Mouse (Mus musculus) thymus, postnatal 25 days (tissue): ENCODE measurements around the gene Tbce.

Experiments used
- DNase-seq: peaks from one replicate; pipeline ENCODE4 v3.0.0; 2022

Gene Tbce

DNA sequence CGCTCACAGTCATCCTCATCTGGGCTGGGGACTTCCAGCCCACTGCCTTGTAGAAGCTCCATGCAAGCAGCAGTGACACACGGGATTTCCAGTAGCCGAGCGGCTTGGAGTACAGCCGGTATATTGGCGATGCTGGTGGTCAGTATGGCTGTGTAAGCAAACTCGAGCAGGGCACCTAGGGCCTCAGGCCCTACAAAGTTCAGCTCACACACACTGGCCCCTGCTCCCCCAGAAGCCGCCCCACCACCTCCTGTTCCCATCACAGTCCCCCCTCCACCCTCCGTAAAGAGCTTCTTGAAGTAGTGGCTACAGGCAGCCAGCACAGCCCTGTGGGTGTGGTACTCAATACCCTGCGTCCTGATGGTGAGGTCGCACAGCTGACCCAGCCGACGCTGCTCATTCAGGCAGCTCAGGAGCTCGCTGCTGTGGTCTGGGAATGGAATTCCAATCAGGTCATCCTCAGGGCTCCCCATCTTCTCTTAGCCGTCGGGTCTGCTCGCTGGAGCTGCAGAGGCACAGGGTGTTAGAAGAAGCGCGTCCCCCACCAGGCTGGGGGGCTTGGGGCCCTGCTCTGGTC lies 74.0 kb downstream of the Tbce start:
- DNase-seq: no peak

DNA sequence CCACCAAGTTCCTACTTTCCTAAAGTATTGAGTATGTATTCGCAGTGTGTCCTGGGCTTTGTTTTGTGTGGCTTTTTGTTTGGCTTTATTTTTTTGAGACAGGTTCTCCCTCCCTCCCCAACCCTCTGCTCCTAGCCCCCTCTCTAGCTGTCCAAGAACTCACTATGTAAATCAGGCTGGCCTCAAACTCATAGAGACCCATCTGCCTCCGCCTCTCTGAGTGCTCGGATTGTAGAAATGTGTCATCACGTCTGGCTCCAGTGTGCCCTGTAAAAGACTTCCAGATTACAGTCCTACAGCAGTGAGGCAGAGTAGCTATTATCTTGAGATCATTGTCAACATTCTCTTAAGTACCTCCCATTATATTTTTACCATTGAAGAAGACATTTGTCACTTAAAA lies 78.4 kb downstream of the Tbce start:
- DNase-seq: no peak

DNA sequence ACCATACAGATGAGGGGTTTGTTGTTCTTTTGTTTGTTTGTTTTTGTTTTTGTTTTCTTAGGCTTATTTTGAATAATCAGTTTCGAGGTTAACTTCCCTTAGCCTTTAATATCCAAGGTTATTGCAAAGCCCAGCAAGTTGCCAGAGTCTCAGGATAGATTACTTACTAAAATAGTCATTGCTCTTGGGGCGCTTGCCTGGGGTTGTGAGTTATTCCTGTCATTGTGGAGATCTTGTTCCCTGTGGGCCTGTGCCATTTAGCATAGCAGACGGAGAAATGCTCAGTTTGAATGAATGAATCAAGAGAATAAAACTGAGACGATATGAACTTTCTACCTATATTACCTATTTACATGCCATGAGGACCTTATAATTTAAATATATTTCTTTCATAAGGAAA lies 79.2 kb downstream of the Tbce start:
- DNase-seq: no peak

DNA sequence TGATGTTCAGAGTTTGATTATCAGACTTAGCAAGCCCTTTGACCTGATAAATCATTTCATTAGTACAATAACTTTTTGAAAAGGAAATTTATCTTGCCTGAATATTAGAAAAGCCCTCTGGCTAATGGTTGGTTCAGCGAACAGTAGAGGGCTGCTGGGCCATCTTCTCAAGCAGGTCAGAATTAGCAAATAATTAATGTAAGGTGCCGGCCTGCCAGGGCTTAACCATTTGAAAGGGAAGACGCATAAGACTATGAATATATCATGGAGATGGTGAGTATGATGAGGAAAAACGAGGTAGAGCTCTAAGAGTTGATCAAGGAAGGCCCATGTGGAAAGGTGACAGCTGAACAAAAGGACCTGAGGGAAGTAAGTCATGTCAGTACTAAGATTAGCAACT lies 82.8 kb downstream of the Tbce start:
- DNase-seq: no peak

GRCm38 (mm10) chr13:13954931-13955330 lies 84.5 kb downstream of the Tbce start:
- DNase-seq: no peak

DNA sequence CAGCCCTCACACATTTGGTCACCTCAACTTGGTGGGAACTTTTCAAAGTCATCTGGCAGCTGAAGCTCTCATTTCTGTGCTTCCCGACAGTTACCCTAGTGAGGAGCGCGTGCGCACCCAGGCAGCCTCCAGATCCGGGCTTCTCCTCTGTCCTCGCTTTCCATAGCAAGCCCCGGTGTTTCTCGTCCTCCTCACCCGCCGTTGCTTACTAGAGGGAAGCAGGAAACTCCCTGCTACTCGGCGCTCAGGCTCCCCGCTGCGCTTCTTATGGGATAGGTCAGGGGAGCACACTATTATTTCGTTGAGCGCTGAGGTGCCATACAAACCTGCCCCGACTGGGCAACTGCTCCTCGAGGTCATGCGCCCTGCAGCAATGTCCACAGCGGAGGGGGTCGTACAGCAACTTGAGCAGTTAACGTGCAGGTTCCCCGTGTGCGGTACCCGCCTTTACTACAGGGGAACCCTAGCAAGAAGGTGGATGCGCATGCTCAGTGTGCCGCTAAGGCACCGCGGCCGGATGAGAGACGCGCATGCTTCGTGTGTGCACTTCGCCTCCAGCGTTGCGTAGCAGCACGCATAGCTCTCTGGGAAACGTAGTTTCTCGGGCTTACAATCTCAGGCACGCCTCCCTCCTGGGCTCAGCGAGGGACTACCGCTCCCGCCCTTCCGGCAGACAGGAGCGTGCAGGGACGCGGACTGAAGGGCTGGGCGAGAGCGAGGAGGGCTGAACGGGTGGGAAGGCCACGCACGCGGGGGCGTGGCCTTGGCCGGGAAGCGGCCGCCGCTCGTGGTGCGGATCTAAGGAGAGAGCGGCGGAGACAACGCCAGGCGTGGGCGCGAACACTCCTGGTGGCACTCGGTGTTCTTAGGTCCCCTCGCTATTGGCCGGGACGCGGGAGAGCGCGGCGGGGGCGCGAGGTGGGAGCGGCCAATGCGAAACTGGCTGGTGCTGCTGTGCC lies 85.3 kb downstream of the Tbce start, which contains the start of gene B3galnt2:
TSS of gene B3galnt2 (plus strand) at position 596 of the 959 bp plus-strand sequence.
- peak; percentile 95 for DNase-seq
